Mouse (Mus musculus): Measurements from ENCODE around the gene 1110004F10Rik. TPM values are rescaled to one million over a fixed set of nuclear protein-coding genes. Genes with fewer than 3 reads are reported as not detected.
A peak's percentile ranks its signal among the peaks of the same experiment; 100 is the strongest.

Gene 1110004F10Rik
- polyA plus RNA-seq, 1 experiment = 105 TPM

GRCm38 (mm10) chr7:116122981-116123596, 83.9 kb downstream of the 1110004F10Rik start:
- DNase-seq = peak in 1 of 2 experiments; percentile 16

GRCm38 (mm10) chr7:116123597-116123985, 84.4 kb downstream of the 1110004F10Rik start:
- Histone ChIP-seq H3K4me3 (replicated peaks; ENCODE audit: insufficient read depth, low read depth, low read length) (no peak overlapping the region), H3K4me1 (ENCODE audit: control insufficient read depth, insufficient read depth, low read length) (no peaks in the 10 kb centered on the region; the same call in 1 of the 2 replicates), H3K27me3 (ENCODE audit: control insufficient read depth, insufficient read depth, low read length) (no peaks in the 10 kb centered on the region), H3K27ac (ENCODE audit: insufficient read depth, low read length) (no peak overlapping the region)
- 74% methylated on average over 2 of the region's 2 CpGs for WGBS
- TF ChIP-seq POLR2A (IDR thresholded peaks at IDR 0.05; ENCODE audit: borderline replicate concordance, insufficient read depth, low read length) (no peak), CTCF (IDR thresholded peaks at IDR 0.05; ENCODE audit: borderline replicate concordance, insufficient read depth, low read depth, low read length) (no peak)
- no peak for DNase-seq

More at GRCm38 (mm10) chr7:116122981-116123596, 83.9 kb downstream of the 1110004F10Rik start:
- WGBS = 44% methylated on average over 13 of the region's 13 CpGs
- Histone ChIP-seq H3K4me3 (replicated peaks; ENCODE audit: insufficient read depth, low read depth, low read length) (no peak overlapping the region), H3K27ac (ENCODE audit: insufficient read depth, low read length) (no peak overlapping the region), H3K4me1 (ENCODE audit: control insufficient read depth, insufficient read depth, low read length) (no peaks in the 10 kb centered on the region; the same call in 1 of the 2 replicates), H3K27me3 (ENCODE audit: control insufficient read depth, insufficient read depth, low read length) (no peaks in the 10 kb centered on the region)
- TF ChIP-seq CTCF (IDR thresholded peaks at IDR 0.05; ENCODE audit: borderline replicate concordance, insufficient read depth, low read depth, low read length) (no peak), POLR2A (IDR thresholded peaks at IDR 0.05; ENCODE audit: borderline replicate concordance, insufficient read depth, low read length) (no peak)

- Histone ChIP-seq H3K27me3 (ENCODE audit: control insufficient read depth, insufficient read depth, low read length) (no peaks in the 10 kb centered on the region), H3K4me3 (replicated peaks; ENCODE audit: insufficient read depth, low read depth, low read length) (no peak overlapping the region), H3K4me1 (ENCODE audit: control insufficient read depth, insufficient read depth, low read length) (no peaks in the 10 kb centered on the region; the same call in 1 of the 2 replicates), H3K27ac (ENCODE audit: insufficient read depth, low read length) (no peak overlapping the region)
- no peak for DNase-seq
- TF ChIP-seq POLR2A (IDR thresholded peaks at IDR 0.05; ENCODE audit: borderline replicate concordance, insufficient read depth, low read length) (no peak), CTCF (IDR thresholded peaks at IDR 0.05; ENCODE audit: borderline replicate concordance, insufficient read depth, low read depth, low read length) (no peak)
- WGBS = 70% methylated on average over 12 of the region's 12 CpGs
These were observed 84.9 kb downstream of the 1110004F10Rik start for GRCm38 (mm10) chr7:116124057-116124456.

GRCm38 (mm10) chr7:116125671-116126070, 86.5 kb downstream of the 1110004F10Rik start:
- H3K27me3 ChIP-seq (ENCODE audit: control insufficient read depth, insufficient read depth, low read length) = no peaks in the 10 kb centered on the region
- 20% methylated on average over 7 of the region's 7 CpGs for WGBS
- H3K4me1 ChIP-seq (ENCODE audit: control insufficient read depth, insufficient read depth, low read length) = no peaks in the 10 kb centered on the region; the same call in 1 of the 2 replicates
- H3K4me3 ChIP-seq (replicated peaks; ENCODE audit: insufficient read depth, low read depth, low read length) = no peak overlapping the region
- no peak overlapping the region for H3K27ac ChIP-seq (ENCODE audit: insufficient read depth, low read length)
- no peak for TF ChIP-seq CTCF (IDR thresholded peaks at IDR 0.05; ENCODE audit: borderline replicate concordance, insufficient read depth, low read depth, low read length)
- TF ChIP-seq POLR2A (IDR thresholded peaks at IDR 0.05; ENCODE audit: borderline replicate concordance, insufficient read depth, low read length) = no peak
- no peak for DNase-seq

- Histone ChIP-seq H3K27ac (ENCODE audit: insufficient read depth, low read length) (no peak overlapping the region), H3K27me3 (ENCODE audit: control insufficient read depth, insufficient read depth, low read length) (no peaks in the 10 kb centered on the region), H3K4me3 (replicated peaks; ENCODE audit: insufficient read depth, low read depth, low read length) (no peak overlapping the region), H3K4me1 (ENCODE audit: control insufficient read depth, insufficient read depth, low read length) (no peaks in the 10 kb centered on the region; the same call in 1 of the 2 replicates)
- DNase-seq = no peak
- 73% methylated on average over 2 of the region's 2 CpGs for WGBS
- TF ChIP-seq POLR2A (IDR thresholded peaks at IDR 0.05; ENCODE audit: borderline replicate concordance, insufficient read depth, low read length) (no peak), CTCF (IDR thresholded peaks at IDR 0.05; ENCODE audit: borderline replicate concordance, insufficient read depth, low read depth, low read length) (no peak)
These were observed 87.9 kb downstream of the 1110004F10Rik start for GRCm38 (mm10) chr7:116127052-116127451.

- no peak for DNase-seq
- no peak overlapping the region for H3K4me3 ChIP-seq (replicated peaks; ENCODE audit: insufficient read depth, low read depth, low read length)
- WGBS = 97% methylated on average over 8 of the region's 8 CpGs
- H3K4me1 ChIP-seq (ENCODE audit: control insufficient read depth, insufficient read depth, low read length) = no peaks in the 10 kb centered on the region; the same call in 1 of the 2 replicates
- H3K27ac ChIP-seq (ENCODE audit: insufficient read depth, low read length) = no peak overlapping the region
- TF ChIP-seq CTCF (IDR thresholded peaks at IDR 0.05; ENCODE audit: borderline replicate concordance, insufficient read depth, low read depth, low read length) (no peak), POLR2A (IDR thresholded peaks at IDR 0.05; ENCODE audit: borderline replicate concordance, insufficient read depth, low read length) (no peak)
- H3K27me3 ChIP-seq (ENCODE audit: control insufficient read depth, insufficient read depth, low read length) = no peaks in the 10 kb centered on the region
These were observed 89.1 kb downstream of the 1110004F10Rik start for GRCm38 (mm10) chr7:116128286-116128685.

GRCm38 (mm10) chr7:116129374-116129773, 90.2 kb downstream of the 1110004F10Rik start:
- DNase-seq = no peak
- no peaks in the 10 kb centered on the region; the same call in 1 of the 2 replicates for H3K4me1 ChIP-seq (ENCODE audit: control insufficient read depth, insufficient read depth, low read length)
- no peak for TF ChIP-seq CTCF (IDR thresholded peaks at IDR 0.05; ENCODE audit: borderline replicate concordance, insufficient read depth, low read depth, low read length)
- TF ChIP-seq POLR2A (IDR thresholded peaks at IDR 0.05; ENCODE audit: borderline replicate concordance, insufficient read depth, low read length) = no peak
- no peaks in the 10 kb centered on the region for H3K27me3 ChIP-seq (ENCODE audit: control insufficient read depth, insufficient read depth, low read length)
- 86% methylated on average over 10 of the region's 10 CpGs for WGBS
- H3K27ac ChIP-seq (ENCODE audit: insufficient read depth, low read length) = no peak overlapping the region
- no peak overlapping the region for H3K4me3 ChIP-seq (replicated peaks; ENCODE audit: insufficient read depth, low read depth, low read length)

- Histone ChIP-seq H3K4me3 (replicated peaks; ENCODE audit: insufficient read depth, low read depth, low read length) (no peak overlapping the region), H3K4me1 (ENCODE audit: control insufficient read depth, insufficient read depth, low read length) (no peaks in the 10 kb centered on the region), H3K27ac (ENCODE audit: insufficient read depth, low read length) (no peak overlapping the region), H3K27me3 (ENCODE audit: control insufficient read depth, insufficient read depth, low read length) (no peaks in the 10 kb centered on the region)
- 32% methylated on average over 4 of the region's 4 CpGs for WGBS
- peak in 1 of 2 experiments; percentile 20 for DNase-seq
- TF ChIP-seq POLR2A (IDR thresholded peaks at IDR 0.05; ENCODE audit: borderline replicate concordance, insufficient read depth, low read length) = no peak
- TF ChIP-seq CTCF (IDR thresholded peaks at IDR 0.05; ENCODE audit: borderline replicate concordance, insufficient read depth, low read depth, low read length) = no peak
These were observed 92.2 kb downstream of the 1110004F10Rik start for GRCm38 (mm10) chr7:116131390-116131789.
